Mouse (Mus musculus): ENCODE results near the gene Klrc1.
"Not testable (repeated sequence)": the region's sequence is repeated elsewhere in the genome, so short reads cannot be mapped to it uniquely, and the experiment has no call there.

Gene Klrc1

DNA sequence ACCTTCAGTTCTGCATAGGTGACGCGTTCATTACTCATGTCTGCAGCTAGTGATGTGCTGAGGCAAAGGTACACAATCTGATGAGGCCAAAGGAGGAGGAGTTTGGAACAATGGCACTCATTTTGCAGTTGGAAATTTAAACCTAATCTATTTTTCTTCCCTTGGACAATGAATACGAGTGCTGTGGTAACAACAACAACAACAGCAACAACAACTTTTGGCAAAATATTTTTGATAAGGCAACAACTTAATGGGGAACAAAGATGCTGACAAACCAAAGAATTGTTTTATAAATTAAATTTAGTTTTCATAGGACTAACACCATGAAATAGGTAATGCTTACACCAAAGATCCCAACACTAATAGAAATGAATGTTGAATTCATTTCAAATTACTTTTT is at the start of gene Klrc1:
Gene Klrc1, minus strand, starts transcription at position 101 of the 400 bp plus-strand sequence.
- no peak for DNase-seq (ENCODE audit: low read depth in 1 of 2, low spot score in 2 of 2)

DNA sequence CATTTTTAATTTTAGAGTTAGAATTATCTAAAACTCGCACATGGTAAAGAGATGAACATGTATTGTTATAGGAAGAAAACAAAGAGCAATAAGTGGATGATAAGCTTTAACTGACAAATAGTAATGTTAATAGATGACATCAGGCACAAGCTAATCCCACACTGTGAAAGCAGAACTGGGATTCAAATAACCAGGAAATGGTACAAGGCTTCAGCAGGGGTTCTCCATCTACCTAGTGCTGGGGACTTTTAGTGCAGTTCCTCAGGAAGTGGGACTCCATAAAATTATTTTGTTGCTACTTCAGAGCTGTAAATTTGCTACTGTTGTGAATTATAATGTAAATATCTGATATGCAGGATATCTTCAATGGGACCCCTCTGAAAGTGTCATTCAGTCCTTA is 48.5 kb upstream of the Klrc1 start:
- no peak for DNase-seq (ENCODE audit: low read depth in 1 of 2, low spot score in 2 of 2)

DNA sequence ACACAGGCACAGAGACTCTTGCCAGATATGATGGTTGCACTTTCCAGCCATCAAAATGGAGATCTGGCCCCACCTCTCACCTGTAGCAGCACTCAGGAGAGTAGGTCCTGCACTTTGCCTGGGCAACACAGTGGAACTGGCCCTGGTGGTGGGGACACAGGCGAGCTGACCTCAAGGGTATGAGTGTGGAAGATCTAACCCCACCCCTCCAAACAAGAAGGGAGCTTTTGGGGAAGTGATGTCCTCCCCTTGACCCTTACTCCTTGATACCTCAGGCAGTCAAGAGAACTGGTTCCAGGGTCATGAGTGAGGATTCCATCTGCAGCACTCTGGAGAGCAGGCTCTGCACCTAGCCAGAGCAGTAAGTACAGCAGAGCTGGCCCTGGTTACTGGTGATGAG is 42.6 kb upstream of the Klrc1 start:
- no peak for DNase-seq (ENCODE audit: low read depth in 1 of 2, low spot score in 2 of 2)

DNA sequence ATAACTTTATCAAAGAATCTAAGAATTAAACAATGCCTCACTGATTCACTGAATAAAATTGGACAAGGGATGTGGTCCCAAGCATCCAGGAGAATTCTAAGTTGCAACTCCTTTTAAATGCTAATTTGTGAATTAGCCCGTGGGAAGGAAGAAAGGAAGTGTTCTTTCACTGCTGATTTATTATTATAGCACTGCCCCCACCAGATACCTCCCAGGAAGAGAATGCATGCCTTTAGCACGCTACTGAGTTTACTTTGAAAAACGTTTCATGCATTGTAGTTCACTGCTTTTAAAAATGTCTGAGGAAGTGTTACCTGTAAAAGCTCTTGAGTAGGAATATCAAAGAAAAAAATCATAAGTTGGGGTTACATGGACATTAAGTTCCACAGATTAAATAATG is 41.7 kb upstream of the Klrc1 start:
- DNase-seq (ENCODE audit: low read depth in 1 of 2, low spot score in 2 of 2) = no peak

DNA sequence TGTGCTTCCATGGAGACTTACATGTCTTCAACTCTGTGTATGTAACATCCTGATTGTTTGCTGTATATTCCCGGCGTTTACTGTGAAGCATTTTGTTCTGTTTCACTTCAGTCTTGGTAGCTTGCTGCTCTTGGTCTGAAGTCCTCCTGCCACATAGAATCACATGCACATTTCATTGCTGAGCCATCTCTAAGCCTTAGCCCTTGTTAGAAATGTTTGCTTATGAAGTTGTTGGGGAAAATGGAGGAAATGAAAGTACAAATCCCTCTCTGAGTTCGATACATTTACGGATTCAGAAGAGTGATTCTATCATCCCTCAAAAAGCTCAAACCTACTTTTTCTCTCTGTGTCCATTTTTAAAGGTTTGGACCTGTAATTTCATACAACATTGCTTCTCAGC is 38.3 kb upstream of the Klrc1 start, which contains the start of gene Klri1:
Gene Klri1, minus strand, starts transcription at position 101 of the 400 bp plus-strand sequence.
- no peak for DNase-seq (ENCODE audit: low read depth in 1 of 2, low spot score in 2 of 2)

DNA sequence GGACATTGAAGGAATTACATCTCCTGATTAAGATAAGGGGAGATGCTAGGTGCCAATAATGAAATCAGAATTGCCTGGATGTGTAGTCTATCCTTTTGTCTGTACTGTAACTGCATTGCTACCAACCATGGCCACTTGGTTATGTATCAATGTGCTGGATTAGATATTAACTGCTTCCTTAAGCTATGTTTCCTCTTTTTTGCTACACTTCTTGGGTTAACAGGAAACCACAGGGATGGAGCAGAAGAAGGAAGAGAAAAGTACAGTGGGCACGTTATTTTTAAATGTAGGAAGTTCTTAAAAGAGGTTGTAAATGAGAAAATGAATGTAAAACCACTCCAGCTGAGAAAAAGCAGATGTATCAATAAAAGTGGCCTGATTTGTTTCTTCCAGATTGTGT is 34.8 kb upstream of the Klrc1 start:
- DNase-seq (ENCODE audit: low read depth in 1 of 2, low spot score in 2 of 2) = no peak

DNA sequence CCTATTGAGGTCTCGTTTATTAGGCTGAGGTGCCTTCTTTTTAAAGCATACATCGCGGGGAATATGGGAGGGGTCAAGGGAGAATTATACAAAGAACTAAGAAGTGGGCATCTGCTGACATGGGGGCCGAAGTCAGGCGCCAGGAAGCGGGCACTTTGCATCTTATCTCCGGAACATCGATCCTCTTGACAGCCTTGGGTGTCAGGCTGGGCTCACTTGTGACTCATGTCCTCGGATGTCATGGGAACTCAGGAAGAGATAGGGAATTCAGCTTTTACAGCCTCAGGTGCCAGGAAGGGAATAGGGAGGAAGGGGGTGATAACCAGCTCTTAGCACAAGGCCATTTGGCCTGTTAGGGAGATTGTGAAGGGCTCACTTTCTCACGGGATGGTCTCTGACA is 12.7 kb upstream of the Klrc1 start:
- DNase-seq (ENCODE audit: low read depth in 1 of 2, low spot score in 2 of 2) = not testable (repeated sequence)

DNA sequence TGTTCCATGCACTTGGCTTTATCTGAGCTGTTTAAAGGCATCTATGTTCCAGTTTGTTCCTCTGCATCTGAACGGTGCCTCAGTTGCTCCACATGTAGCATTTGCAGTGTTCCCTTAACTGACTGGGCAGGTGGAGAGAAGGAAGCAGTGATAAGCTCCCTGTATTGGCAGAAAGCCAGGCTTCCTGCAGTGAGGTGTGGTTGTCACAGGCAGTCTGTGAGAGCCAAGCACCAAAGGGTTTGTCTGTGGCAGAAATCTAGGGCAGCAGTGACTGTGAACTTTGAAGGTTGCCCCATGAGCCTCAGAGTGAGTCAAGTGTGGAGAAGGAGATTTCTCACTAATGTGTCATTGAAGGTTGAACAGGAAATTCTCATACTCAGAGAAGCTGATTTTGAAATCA is 1.6 kb upstream of the Klrc1 start:
- DNase-seq (ENCODE audit: low read depth in 1 of 2, low spot score in 2 of 2) = no peak

DNA sequence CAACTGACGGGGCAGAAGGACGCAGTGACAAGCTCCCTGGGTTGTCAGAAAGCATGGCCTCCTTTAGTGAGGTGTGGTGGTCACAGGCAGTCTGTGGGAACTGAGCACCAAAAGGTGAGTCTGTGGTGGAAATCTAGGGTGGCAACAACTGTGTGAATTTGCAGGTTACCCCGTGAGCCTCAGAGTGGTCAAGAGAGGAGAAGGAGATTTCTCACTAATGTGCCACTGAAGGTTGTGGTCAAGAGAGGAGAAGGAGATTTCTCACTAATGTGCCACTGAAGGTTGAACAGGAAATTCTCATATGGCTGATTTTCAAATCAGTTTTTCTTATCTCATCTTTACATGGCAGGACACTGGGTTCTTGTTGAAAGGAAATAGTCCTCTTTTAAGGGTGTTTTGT is 17.5 kb downstream of the Klrc1 start:
- DNase-seq (ENCODE audit: low read depth in 1 of 2, low spot score in 2 of 2) = not testable (repeated sequence)

DNA sequence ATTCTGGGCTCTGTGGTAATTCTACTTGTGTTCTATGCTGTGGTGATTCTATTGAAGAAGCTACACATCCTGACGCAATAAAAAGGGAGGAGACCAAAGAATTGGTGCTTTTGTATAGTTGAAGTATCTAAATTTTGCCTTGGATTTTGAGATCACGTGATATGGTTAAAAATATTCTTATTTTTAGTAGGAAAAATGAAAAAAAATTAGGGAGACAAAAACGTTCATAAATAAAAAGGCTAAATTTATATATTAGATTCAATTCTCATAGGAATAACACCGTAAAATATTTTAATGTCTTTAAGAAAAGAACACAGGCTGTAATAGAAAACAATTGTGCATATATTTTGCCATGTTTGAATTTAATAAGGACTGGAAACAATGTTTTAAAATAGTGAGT is 18.2 kb downstream of the Klrc1 start, which contains the start of gene Klrc2:
Gene Klrc2, minus strand, starts transcription at position 101 of the 400 bp plus-strand sequence.
- not testable (repeated sequence) for DNase-seq (ENCODE audit: low read depth in 1 of 2, low spot score in 2 of 2)

DNA sequence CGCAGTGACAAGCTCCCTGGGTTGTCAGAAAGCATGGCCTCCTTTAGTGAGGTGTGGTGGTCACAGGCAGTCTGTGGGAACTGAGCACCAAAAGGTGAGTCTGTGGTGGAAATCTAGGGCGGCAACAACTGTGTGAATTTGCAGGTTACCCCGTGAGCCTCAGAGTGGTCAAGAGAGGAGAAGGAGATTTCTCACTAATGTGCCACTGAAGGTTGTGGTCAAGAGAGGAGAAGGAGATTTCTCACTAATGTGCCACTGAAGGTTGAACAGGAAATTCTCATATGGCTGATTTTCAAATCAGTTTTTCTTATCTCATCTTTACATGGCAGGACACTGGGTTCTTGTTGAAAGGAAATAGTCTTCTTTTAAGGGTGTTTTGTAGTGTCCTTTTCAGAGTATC is 34.7 kb downstream of the Klrc1 start:
- not testable (repeated sequence) for DNase-seq (ENCODE audit: low read depth in 1 of 2, low spot score in 2 of 2)

DNA sequence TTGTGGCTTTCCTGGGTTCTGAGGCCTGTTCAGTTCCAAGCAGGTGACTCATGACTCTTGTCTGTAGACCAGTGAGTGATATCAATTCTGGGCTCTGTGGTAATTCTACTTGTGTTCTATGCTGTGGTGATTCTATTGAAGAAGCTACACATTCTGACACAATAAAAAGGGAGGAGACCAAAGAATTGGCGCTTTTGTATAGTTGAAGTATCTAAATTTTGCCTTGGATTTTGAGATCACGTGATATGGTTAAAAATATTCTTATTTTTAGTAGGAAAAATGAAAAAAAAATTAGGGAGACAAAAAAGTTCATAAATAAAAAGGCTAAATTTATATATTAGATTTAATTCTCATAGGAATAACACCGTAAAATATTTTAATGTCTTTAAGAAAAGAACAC is 35.5 kb downstream of the Klrc1 start, which contains the start of gene Klrc3:
Gene Klrc3, minus strand, starts transcription at position 101 of the 400 bp plus-strand sequence.
- DNase-seq (ENCODE audit: low read depth in 1 of 2, low spot score in 2 of 2) = not testable (repeated sequence)

DNA sequence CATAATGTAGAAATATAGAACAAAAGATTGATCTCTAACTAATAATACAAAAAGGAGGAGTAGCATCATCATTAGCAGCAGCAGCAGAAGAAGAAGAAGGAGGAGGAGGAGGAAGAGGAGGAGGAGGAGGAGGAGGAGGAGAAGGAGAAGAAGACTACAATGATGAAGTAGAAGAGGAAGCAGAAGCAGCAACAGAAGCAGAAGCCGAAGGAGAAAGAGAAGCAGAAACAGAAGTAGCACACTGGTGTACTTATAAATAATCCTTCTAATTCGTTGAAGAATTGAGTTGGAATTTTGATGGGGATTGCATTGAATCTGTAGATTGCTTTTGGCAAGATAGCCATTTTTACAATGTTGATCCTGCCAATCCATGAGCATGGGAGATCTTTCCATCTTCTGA is 47.7 kb downstream of the Klrc1 start:
- not testable (repeated sequence) for DNase-seq (ENCODE audit: low read depth in 1 of 2, low spot score in 2 of 2)

DNA sequence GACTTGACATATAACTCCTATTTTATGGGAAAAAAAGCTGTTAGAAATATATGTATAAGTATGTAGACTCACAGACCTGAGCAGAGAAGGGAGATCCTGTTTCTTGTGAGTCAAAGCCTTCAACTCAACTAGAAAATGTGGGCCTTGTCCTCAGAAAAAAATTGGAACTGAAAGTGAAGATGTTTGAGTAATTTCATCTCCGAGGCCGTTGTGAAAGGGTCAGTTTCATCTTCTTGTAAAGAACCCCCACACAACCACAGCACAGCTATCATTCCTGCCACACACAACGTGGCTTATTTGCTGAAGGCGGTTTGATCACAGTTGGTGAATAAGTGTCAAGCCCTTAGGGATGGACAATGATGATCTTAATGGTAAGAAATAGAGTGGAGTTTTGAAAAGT is 55.0 kb downstream of the Klrc1 start, which contains the start of gene Klrk1:
Gene Klrk1, minus strand, starts transcription at position 130 of the 400 bp plus-strand sequence.
- no peak for DNase-seq (ENCODE audit: low read depth in 1 of 2, low spot score in 2 of 2)
